Mouse (Mus musculus): ENCODE results near the gene Hmgcs2.

GRCm38 (mm10) chr3:98299391-98300100, 19.3 kb downstream of the Hmgcs2 start:
- TF ChIP-seq CTCF (IDR thresholded peaks at IDR 0.05) (no peak), EP300 (IDR thresholded peaks at IDR 0.05) (no peak)
